Mouse (Mus musculus): ENCODE measurements around the gene Gm14124.
A peak's percentile ranks its signal among the peaks of the same experiment; 100 is the strongest.
"Not testable (repeated sequence)": the region's sequence is repeated elsewhere in the genome, so short reads cannot be mapped to it uniquely, and the experiment has no call there.

Gene Gm14124

GRCm38 (mm10) chr2:150257291-150257690 lies at the start of gene Gm14124:
TSS of gene Gm14124 (plus strand) at chr2:150257517.
- DNase-seq (ENCODE audit: low read depth, low spot score): not testable (repeated sequence)

DNA sequence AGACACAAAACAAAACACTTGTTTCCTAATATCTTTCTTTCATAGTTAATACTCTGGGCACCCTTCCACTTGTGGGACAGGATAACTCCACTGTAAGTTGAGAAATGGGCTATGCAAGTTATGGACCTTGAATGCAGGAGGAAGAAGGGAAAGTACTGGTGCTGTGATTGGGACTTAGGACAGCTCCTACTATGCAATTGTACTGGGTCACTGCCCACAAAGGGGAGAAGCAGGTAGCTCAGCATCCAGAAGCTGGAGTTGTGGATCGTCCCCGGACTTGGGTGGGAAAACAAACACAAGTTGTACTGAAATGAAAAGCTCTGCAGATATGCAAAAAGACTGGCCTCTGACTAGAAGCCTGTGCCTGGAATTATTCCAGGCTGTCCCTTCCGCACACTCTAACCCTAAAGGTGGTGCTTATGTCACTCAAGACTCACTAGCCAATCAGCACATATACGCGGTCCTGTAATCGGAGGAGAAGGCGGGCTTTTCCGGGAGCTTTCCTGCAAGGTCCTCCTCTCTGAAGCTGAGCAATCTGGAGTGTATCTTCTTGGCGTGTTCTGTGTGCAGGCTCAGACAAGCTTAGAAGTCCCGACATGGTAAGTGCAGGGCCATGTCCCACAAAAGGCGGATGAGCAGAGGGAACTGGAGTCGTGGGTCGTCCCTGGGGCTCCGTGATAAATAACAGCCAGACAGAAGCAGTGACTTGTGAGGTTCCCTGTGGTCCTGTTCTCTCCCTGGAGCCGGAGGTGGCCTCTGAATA lies 39.5 kb upstream of the Gm14124 start, which contains the start of gene Zfp937:
TSS of gene Zfp937 (plus strand) at position 474 of the 763 bp plus-strand sequence.
- peak; percentile 24 for DNase-seq (ENCODE audit: low read depth, low spot score)

DNA sequence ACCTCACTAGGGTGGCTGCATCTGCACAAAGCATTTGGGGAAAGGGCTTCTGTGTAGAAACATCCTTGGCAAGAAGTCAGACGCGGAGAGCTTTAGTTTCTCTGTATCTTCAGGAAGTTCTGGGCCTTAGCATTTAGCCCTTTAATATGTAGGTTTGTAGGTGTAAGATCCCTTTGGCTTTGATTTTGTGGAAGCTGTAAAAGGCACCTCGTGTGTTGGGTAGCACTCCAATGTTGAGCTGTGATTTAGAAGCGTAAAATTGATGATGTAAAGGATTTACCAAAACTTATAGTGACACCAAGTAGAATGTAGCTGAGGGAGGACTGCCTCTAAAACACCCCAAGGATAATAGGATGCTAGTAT lies 39.0 kb upstream of the Gm14124 start:
- DNase-seq (ENCODE audit: low read depth, low spot score): not testable (repeated sequence)

GRCm38 (mm10) chr2:150223263-150223662 lies 34.1 kb upstream of the Gm14124 start:
- DNase-seq (ENCODE audit: low read depth, low spot score): not testable (repeated sequence)

- no peak for DNase-seq (ENCODE audit: low read depth, low spot score)
Measured at GRCm38 (mm10) chr2:150243211-150243610, 14.1 kb upstream of the Gm14124 start.

DNA sequence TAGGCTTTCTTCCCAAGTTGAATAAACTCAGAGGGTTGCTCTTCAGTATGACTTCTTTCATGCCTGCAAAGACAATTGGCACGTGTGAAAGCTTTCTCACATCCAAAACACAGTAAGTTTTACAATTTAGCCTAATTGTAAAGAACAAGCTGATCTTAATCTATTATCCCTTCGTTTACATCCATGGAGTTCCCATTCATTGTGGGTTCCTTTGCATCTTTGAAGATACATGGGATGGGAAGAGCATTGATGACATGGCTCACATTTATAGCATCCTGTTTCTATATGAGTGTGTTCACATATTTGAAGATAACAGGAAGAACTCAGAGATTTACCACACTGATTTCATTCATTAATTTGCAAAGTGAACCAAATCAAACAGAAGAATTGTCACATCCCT lies 1.8 kb upstream of the Gm14124 start, which contains the start of gene Gm21994:
TSS of gene Gm21994 (minus strand) at position 101 of the 400 bp plus-strand sequence.
- DNase-seq (ENCODE audit: low read depth, low spot score): not testable (repeated sequence)

- DNase-seq (ENCODE audit: low read depth, low spot score): not testable (repeated sequence)
Measured at GRCm38 (mm10) chr2:150256861-150257260, 456 bp upstream of the Gm14124 start.

DNA sequence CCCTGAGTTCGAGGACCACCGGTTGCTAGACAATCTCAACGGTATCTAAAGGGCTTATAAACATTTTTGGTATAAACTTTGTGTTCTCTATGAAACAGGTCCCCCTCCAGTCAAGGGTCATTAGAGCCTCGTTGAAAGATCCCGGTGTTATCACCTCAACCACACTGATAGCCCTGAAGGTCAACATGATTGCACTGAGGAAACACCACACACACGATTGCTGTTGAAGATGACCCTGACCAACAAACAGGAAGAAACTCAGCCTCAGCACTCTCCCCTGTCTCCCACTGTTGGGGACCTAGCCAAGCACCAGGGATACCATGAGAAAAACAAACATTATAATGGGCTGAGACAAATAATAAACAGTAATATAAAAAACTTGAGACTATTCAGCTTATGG lies 36.4 kb downstream of the Gm14124 start:
- no peak for DNase-seq (ENCODE audit: low read depth, low spot score)

DNA sequence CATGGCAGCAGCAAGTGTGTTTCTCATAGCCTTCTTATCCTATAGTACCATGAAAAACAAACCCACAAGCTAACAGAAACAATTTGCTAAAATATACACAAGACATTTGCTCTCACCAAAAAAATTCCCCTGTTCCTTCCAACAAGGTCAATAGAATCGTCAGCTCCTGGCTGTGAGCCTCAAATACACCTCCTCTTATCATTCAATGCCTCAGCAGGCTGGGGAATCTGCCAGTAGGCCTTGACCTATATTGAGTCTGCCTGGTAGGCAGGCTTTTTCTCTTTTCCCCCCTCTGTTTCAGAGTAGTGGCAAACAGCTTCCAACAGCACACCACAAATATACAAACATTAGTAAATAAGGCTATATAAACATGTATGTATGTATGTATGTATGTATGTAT lies 41.8 kb downstream of the Gm14124 start:
- no peak for DNase-seq (ENCODE audit: low read depth, low spot score)

DNA sequence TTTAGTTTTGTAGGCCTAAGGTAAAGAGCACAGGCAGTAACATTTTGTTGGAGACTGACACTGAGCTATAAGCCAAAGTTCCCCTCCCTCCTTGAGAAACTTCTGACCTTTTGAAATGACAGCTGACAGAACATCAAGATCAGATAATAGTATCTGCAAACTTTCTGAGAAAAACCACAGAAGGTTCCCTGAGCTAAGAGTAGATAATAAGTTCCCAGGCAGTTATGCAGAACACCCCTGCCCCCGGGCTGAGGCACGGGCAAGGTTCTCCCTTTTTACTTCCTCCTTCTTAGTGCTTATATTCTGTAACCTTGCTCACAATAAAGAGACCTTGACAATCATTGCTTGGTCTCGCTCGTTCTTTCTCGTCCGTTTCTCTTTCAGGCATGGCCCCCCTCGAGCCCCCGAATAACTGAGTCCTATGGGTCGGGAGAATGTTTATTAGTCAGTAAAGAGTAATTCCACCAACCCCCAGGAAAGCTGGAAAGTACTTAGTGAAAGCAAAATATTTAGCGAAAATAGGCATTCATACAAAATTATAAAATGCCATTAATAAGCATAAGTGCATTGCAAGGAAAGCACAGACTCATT lies 50.0 kb downstream of the Gm14124 start:
- DNase-seq (ENCODE audit: low read depth, low spot score): no peak

DNA sequence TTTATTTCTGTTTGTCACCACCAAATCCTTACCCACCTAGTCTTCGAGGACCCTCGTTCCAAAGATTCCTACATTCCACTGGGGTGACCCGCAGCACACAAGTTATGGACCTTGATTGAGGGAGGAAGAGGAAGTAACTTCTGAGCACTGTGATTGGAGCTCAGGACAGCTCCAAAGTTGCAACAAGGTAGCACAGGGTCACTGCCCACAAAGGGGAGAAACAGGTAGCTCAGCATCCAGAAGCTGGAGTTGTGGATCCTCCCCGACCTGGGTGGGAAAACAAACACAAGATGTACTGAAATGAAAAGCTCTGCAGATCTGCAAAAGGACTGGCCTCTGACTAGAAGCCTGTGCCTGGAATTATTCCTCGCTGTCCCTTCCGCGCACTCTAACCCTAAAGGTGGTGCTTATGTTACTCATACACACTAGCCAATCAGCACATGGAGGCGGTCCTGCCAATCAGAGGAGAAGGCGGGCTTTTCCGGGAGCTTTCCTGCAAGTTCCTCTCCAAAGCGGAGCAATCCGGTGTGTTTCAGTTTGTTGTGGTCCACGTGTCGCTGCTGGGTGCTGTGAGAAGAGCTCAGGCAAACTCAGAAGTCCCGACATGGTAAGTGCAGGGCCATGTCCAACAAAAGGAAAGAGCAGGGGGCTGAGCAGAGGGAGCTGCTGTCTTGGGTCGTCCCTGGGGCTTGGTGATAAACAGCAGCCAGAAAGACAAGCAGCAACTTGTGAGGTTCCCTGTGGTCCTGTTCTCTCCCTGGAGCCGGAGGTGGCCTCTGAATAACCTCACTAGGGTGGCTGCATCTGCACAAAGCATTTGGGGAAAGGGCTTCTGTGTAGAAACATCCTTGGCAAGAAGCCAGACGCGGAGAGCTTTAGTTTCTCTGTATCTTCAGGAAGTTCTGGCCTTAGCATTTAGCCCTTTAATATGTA lies 53.9 kb downstream of the Gm14124 start:
- DNase-seq (ENCODE audit: low read depth, low spot score): peak; percentile 73

DNA sequence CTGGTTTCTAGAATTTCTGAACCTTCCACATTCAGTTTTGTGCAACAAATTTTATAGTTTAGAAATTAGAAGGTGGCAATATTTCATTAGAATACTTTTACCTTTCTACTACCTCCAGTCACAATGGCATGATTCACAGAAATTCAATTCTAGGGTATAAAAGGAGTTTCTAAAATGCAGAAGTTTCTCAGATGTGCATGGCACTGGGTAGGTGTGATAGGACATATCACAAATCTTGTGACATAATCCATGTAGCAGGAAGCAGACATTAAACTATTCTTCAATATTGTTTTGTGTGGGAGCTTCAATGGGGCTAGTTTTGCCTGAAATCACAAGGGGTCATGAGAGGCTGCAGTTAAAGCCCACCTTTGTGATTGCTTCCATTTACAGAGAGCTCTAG lies 58.8 kb downstream of the Gm14124 start:
- no peak for DNase-seq (ENCODE audit: low read depth, low spot score)

- no peak for DNase-seq (ENCODE audit: low read depth, low spot score)
Measured at GRCm38 (mm10) chr2:150318973-150319372, 61.7 kb downstream of the Gm14124 start.

Data from embryo, embryonic 11.5 days (tissue).